Mouse (Mus musculus): ENCODE measurements at regions not wholly inside any gene's neighbourhood (a gene's known extent, or its start where the extent isn't known, plus 50 kb on each side); places are given as distances from the start of the nearest gene placed in this dataset.

DNA sequence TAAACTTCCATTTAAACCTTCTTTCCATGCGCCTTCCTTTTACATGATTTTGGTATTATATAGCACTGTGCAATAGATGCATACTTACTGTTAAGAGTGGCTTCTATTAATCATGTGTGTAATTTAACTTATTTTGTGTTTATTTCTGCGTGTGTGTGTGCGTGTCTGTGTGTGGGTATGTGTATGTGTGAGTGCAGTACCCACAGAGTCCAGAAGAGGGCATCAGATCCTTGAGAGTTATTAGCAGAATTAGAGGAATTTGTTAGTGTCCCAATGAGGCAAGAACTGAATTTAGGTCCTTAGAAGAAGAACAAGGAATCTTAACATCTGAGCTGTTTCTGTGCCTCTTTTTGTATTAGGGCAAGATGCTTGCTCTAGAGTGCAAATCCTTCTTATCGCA is 499.5 kb downstream of the Plcl1 start:
- H3K4me1 ChIP-seq (ENCODE audit: control insufficient read depth, insufficient read depth, low read length), result no peaks in the 10 kb centered on the region
- DNase-seq (ENCODE audit: extremely low read depth, low read depth, low spot score), result no peak
- H3K9ac ChIP-seq (ENCODE audit: low read depth, low read length), result no peak overlapping the region
- no peak for TF ChIP-seq CTCF (IDR thresholded peaks at IDR 0.05; ENCODE audit: low read depth, low read length)
- no peak for TF ChIP-seq POLR2A (IDR thresholded peaks at IDR 0.05; ENCODE audit: extremely low read depth, insufficient read depth, low read length)
- 95% methylated on average over 4 of the region's 4 CpGs for WGBS
- no peaks in the 10 kb centered on the region for H3K27me3 ChIP-seq (ENCODE audit: control insufficient read depth, insufficient read depth, low read length)
- no peak overlapping the region for H3K27ac ChIP-seq (replicated peaks; ENCODE audit: insufficient read depth, low read depth, low read length)
- no peak overlapping the region for H3K4me3 ChIP-seq (ENCODE audit: insufficient read depth, low read depth, low read length)
- no peaks in the 10 kb centered on the region for H3K79me2 ChIP-seq (ENCODE audit: control insufficient read depth, insufficient read depth, low read length)
- H3K36me3 ChIP-seq (ENCODE audit: control insufficient read depth, insufficient read depth, low read length), result no peaks in the 10 kb centered on the region

GRCm38 (mm10) chr1:55910024-55910423 is 504.3 kb downstream of the Plcl1 start:
- Histone ChIP-seq H3K27ac (replicated peaks; ENCODE audit: insufficient read depth, low read depth, low read length) (no peak overlapping the region), H3K36me3 (ENCODE audit: control insufficient read depth, insufficient read depth, low read length) (no peaks in the 10 kb centered on the region), H3K4me1 (ENCODE audit: control insufficient read depth, insufficient read depth, low read length) (no peaks in the 10 kb centered on the region), H3K4me3 (ENCODE audit: insufficient read depth, low read depth, low read length) (no peak overlapping the region), H3K9ac (ENCODE audit: low read depth, low read length) (no peak overlapping the region), H3K27me3 (ENCODE audit: control insufficient read depth, insufficient read depth, low read length) (no peaks in the 10 kb centered on the region), H3K79me2 (ENCODE audit: control insufficient read depth, insufficient read depth, low read length) (no peaks in the 10 kb centered on the region)
- DNase-seq (ENCODE audit: extremely low read depth, low read depth, low spot score), result no peak
- no peak for TF ChIP-seq CTCF (IDR thresholded peaks at IDR 0.05; ENCODE audit: low read depth, low read length)
- TF ChIP-seq POLR2A (IDR thresholded peaks at IDR 0.05; ENCODE audit: extremely low read depth, insufficient read depth, low read length), result no peak
- WGBS, result 81% methylated on average over 2 of the region's 2 CpGs

- 72% methylated on average over 3 of the region's 3 CpGs for WGBS
- no peak for DNase-seq (ENCODE audit: extremely low read depth, low read depth, low spot score)
- Histone ChIP-seq H3K79me2 (ENCODE audit: control insufficient read depth, insufficient read depth, low read length) (no peaks in the 10 kb centered on the region), H3K4me3 (ENCODE audit: insufficient read depth, low read depth, low read length) (no peak overlapping the region), H3K4me1 (ENCODE audit: control insufficient read depth, insufficient read depth, low read length) (no peaks in the 10 kb centered on the region), H3K36me3 (ENCODE audit: control insufficient read depth, insufficient read depth, low read length) (no peaks in the 10 kb centered on the region), H3K27me3 (ENCODE audit: control insufficient read depth, insufficient read depth, low read length) (no peaks in the 10 kb centered on the region), H3K27ac (replicated peaks; ENCODE audit: insufficient read depth, low read depth, low read length) (no peak overlapping the region), H3K9ac (ENCODE audit: low read depth, low read length) (no peak overlapping the region)
- TF ChIP-seq CTCF (IDR thresholded peaks at IDR 0.05; ENCODE audit: low read depth, low read length) (no peak), POLR2A (IDR thresholded peaks at IDR 0.05; ENCODE audit: extremely low read depth, insufficient read depth, low read length) (no peak)
Measured at GRCm38 (mm10) chr1:55914284-55914683, 508.6 kb downstream of the Plcl1 start.

- Histone ChIP-seq H3K4me3 (ENCODE audit: insufficient read depth, low read depth, low read length) (no peak overlapping the region), H3K79me2 (ENCODE audit: control insufficient read depth, insufficient read depth, low read length) (no peaks in the 10 kb centered on the region), H3K4me1 (ENCODE audit: control insufficient read depth, insufficient read depth, low read length) (no peaks in the 10 kb centered on the region), H3K27ac (replicated peaks; ENCODE audit: insufficient read depth, low read depth, low read length) (no peak overlapping the region), H3K36me3 (ENCODE audit: control insufficient read depth, insufficient read depth, low read length) (no peaks in the 10 kb centered on the region), H3K9ac (ENCODE audit: low read depth, low read length) (no peak overlapping the region), H3K27me3 (ENCODE audit: control insufficient read depth, insufficient read depth, low read length) (no peaks in the 10 kb centered on the region)
- TF ChIP-seq POLR2A (IDR thresholded peaks at IDR 0.05; ENCODE audit: extremely low read depth, insufficient read depth, low read length) (no peak), CTCF (IDR thresholded peaks at IDR 0.05; ENCODE audit: low read depth, low read length) (no peak)
- WGBS, result 47% methylated on average over 11 of the region's 11 CpGs
- DNase-seq (ENCODE audit: extremely low read depth, low read depth, low spot score), result no peak
Measured at GRCm38 (mm10) chr1:55915940-55916339, 510.2 kb downstream of the Plcl1 start.

- no peaks in the 10 kb centered on the region for H3K27me3 ChIP-seq (ENCODE audit: control insufficient read depth, insufficient read depth, low read length)
- no peak for DNase-seq (ENCODE audit: extremely low read depth, low read depth, low spot score)
- H3K36me3 ChIP-seq (ENCODE audit: control insufficient read depth, insufficient read depth, low read length), result no peaks in the 10 kb centered on the region
- no peak overlapping the region for H3K27ac ChIP-seq (replicated peaks; ENCODE audit: insufficient read depth, low read depth, low read length)
- no peak overlapping the region for H3K9ac ChIP-seq (ENCODE audit: low read depth, low read length)
- TF ChIP-seq POLR2A (IDR thresholded peaks at IDR 0.05; ENCODE audit: extremely low read depth, insufficient read depth, low read length) (no peak), CTCF (IDR thresholded peaks at IDR 0.05; ENCODE audit: low read depth, low read length) (no peak)
- H3K79me2 ChIP-seq (ENCODE audit: control insufficient read depth, insufficient read depth, low read length), result no peaks in the 10 kb centered on the region
- H3K4me3 ChIP-seq (ENCODE audit: insufficient read depth, low read depth, low read length), result no peak overlapping the region
- no peaks in the 10 kb centered on the region for H3K4me1 ChIP-seq (ENCODE audit: control insufficient read depth, insufficient read depth, low read length)
Measured at GRCm38 (mm10) chr1:55919516-55919915, 513.8 kb downstream of the Plcl1 start.

- H3K4me3 ChIP-seq (ENCODE audit: insufficient read depth, low read depth, low read length), result no peak overlapping the region
- H3K79me2 ChIP-seq (ENCODE audit: control insufficient read depth, insufficient read depth, low read length), result no peaks in the 10 kb centered on the region
- WGBS, result 48% methylated on average over 3 of the region's 3 CpGs
- H3K27me3 ChIP-seq (ENCODE audit: control insufficient read depth, insufficient read depth, low read length), result no peaks in the 10 kb centered on the region
- TF ChIP-seq CTCF (IDR thresholded peaks at IDR 0.05; ENCODE audit: low read depth, low read length), result no peak
- no peak for TF ChIP-seq POLR2A (IDR thresholded peaks at IDR 0.05; ENCODE audit: extremely low read depth, insufficient read depth, low read length)
- H3K9ac ChIP-seq (ENCODE audit: low read depth, low read length), result no peak overlapping the region
- no peak overlapping the region for H3K27ac ChIP-seq (replicated peaks; ENCODE audit: insufficient read depth, low read depth, low read length)
- DNase-seq (ENCODE audit: extremely low read depth, low read depth, low spot score), result no peak
- no peaks in the 10 kb centered on the region for H3K36me3 ChIP-seq (ENCODE audit: control insufficient read depth, insufficient read depth, low read length)
- no peaks in the 10 kb centered on the region for H3K4me1 ChIP-seq (ENCODE audit: control insufficient read depth, insufficient read depth, low read length)
Measured at GRCm38 (mm10) chr1:55946786-55947549, 541.2 kb downstream of the Plcl1 start.
